Mouse (Mus musculus) embryo, embryonic 11 days (tissue): ENCODE data around the gene Plk4.
"Not testable (repeated sequence)": the region's sequence is repeated elsewhere in the genome, so short reads cannot be mapped to it uniquely, and the experiment has no call there.

ENCODE experiments used
- DNase-seq: peaks from one replicate; pipeline ENCODE4 v3.0.0-alpha.2; 2015

Plk4 gene

DNA sequence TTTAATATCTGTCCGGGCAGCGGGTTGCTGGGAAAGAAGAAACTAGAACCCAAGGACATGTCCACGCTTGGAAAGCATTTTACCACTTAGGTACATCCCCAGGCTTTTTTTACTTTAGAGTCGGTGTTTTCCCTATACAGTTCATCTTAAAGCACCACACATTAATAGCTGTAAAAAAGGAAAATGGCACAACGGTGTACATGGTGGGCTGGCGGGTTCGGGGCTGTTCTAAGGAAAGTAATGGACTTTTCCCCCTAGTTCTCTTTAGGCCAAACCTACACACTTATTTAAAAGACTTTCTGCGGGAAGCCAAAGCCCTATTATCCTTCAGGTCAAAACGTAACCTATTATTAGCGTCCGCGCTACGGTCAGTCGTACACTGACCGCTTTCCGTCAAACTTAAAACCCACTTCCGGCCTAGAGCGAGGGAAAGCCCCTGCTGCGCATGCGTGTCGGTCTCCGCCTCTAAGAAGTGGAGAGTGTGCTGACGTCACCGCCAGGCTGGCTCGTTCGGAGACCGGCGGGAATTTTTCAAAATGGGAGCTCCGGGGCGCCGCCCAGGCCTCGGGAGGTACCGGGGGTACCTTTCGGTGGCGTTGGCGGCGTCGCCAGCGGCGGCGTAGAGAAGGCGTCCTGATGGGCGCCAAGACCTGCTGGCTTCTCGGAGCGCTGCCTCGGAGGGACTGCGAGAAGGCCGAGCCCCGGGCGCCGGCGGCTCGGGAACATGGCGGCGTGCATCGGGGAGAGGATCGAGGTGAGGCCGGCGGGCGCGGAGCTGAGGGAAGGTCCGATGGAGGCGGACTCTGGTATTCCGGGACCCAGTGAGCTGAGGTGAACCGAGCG lies at the start of gene Plk4:
TSS of gene Plk4 (plus strand) at position 490 of the 843 bp plus-strand sequence.
- peak; percentile 99 for DNase-seq

DNA sequence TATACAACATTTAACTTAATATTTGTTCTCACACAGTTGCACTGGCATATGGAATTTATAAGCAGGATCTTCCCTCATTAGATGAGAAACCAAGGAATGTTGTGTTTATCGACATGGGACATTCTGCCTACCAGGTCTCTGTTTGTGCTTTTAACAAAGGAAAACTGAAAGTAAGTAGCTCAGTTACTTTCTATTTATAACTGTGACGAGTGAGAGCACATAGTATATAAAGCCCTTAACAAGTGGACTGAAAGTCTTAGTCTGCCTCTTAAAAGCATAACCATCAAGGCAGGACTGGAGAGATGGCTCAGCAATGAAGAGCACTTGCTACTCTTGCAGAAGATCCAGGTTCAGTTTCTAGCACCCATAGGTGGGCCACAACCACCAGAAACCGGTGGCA lies 39.1 kb upstream of the Plk4 start:
- no peak for DNase-seq

DNA sequence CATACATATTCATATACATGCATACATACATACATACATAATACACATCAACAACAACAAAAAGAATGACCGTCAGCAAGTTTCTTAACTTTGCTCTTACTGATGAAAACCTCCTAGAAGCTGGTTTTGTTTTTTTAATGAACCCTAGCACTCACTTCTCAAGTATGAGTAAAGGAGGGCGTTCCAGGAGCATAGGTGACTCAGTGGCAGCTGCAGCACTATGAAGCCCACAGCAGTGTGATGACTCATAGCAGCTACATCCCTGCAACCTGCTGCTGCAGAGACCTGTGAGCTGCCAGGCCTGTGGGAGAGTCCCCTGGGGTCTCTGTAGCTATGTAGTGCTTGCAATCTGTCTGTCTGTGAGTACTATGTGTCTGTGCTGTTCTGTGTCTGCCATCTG lies 38.5 kb upstream of the Plk4 start:
- no peak for DNase-seq

DNA sequence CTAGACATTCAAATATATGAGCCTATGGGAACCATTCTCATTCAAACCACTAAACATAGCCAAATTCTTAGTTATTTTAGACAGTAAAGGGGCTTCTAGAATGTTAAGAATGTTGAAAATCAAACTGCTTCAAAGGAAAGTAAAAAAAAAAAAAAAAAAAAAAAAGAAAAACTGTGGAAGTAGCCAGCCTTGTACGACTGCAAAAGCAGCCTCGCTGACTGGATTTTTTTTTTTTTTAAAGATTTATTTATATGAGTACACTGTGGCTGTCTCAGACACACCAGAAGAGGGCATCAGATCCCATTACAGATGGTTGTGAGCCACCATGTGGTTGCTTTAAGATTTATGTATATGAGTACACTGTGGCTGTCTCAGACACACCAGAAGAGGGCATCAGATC lies 6.0 kb upstream of the Plk4 start:
- no peak for DNase-seq

DNA sequence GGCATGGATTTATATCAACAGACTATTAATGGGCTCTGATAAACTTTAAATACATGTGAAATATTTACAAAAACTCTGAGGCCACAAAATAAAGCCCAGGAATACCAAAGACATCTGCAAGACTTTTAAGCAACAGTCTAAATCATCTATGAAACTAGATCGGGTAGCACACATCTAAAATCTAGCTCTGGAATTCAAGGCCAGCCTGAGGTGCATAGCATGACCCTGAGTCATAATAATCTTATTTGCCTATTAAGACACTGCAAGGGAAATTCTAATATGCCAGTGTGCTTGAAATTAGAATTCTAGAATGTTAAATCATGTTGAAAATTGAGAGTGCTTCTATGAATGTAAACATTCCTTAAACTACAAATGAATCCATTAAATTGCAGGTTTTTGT lies 1.8 kb upstream of the Plk4 start:
- no peak for DNase-seq

DNA sequence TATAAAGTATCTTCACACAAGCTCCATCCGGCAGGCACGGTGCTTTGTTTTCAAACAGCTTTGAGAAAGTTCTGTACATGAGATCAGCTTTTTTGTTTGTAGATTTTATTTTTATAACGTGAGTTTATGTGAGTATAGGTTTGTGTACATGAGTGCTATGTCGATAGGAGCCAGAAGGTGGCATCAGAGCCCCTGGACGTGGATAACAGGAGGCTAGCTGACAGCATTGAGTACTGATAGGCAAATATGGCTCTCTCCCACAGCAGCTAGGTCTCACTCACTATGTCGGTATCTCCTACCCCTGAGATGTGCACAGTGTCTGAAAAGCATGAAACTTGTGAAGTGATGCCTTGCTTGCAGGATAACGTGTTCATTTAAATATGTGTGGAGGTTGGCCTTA lies 1.3 kb upstream of the Plk4 start:
- peak; percentile 66 for DNase-seq

DNA sequence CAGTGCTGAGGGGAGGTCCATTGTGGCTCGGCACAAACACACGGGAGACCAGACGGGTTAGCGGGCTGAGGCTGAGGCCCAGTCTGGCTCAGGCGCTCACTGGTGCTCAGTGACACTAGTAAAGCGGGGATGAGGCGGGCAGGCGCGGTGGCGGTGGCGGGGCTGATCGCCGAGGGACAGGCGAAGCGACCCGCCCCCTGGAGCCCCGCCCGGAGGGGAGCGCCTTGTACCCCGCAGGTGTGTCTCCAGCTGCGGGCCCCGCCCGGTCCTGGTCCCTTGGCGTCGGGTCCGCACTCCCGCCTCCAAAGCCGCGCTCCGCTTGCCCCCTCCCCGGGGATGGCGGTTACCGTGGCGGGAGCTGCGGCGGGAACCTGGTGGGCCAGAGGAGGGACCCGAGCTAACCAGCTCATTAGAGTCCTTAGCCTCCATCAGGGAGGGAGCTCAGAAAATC lies 579 bp downstream of the Plk4 start:
- DNase-seq = peak; percentile 61

DNA sequence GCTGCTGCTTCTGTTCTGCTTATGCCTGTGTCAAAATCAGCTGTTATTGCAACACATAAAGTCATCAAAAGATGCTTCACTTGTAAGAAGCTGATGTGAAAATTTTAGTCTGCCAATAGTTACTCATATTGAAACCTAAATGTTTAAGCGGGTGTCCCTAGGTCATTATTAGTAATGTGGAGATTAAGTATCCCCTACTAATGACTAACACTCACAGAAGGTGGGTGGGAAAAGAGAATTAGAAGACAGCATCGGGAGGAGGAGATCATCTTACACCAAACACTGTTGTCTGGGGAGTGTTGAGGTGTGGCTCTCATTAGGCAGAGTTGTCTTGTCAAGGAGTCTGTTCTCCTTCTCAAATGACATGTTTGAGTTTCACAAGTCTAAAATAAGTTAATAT lies 7.1 kb downstream of the Plk4 start:
- no peak for DNase-seq

DNA sequence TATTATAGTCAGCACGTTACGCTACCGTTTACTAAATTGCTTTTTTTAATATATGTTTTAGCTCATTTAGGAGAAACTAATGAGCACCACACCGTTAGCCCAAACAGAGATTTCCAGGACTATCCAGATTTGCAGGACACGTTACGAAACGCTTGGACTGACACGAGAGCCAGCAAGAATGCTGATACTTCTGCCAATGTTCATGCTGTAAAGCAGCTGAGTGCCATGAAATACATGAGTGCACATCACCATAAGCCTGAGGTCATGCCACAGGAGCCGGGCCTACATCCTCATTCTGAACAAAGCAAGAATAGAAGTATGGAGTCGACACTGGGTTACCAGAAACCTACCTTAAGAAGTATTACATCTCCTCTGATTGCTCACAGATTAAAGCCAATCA lies 8.9 kb downstream of the Plk4 start:
- no peak for DNase-seq

DNA sequence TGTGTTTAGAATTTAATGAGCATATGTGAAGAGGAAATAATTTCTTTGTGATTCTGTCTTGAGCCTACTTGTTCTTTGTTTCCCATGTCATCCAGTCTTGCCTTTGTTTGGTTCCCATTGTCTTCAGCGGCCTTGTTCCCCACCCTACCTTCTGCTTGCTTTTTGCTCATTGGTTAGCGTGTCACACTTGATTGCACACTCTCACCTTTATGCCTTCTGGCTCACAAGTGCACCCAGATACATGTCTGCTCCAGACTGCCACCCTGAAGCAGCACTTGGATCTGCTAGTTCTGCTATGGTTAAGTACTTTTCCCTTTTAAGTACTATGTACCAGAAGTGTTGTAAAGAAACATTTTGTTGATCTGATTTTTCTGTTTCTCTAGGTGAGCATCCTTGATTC lies 10.1 kb downstream of the Plk4 start:
- DNase-seq = no peak

DNA sequence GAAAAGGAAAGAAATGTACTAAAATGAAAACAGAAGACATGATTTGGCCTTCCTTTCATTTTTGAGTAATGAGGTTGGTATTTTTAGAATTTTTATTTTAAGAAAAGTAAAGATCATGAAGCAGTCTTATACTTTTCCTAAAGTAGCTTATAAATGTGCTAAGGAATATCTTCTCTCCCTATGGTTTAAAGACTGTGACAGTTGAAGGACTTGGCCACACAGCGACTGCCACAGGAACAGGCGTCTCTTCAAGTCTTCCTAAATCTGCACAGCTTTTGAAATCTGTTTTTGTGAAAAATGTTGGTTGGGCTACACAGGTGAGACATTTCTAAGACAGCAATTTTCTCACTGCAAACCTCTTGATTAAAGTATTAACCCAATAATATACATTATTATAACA lies 13.5 kb downstream of the Plk4 start:
- no peak for DNase-seq

DNA sequence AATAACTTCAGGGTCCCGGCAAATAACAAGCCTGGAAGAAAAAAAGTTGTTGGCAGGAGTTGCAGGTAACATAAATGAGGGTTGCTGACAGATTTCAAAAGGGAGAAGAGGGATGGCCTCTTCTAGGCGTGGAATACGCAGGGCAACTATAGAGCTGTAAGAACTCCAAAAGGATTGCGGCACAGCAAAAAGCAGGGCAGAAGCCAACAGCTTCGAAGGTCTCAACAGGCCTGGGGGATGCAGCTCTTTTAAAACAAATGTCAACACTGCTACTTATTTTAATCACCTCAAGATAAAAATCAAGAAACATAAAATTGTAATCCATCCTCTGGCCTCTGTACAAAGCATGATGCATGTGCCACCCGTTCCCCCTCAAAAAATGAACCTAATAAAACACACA lies 45.7 kb downstream of the Plk4 start:
- DNase-seq = not testable (repeated sequence)

DNA sequence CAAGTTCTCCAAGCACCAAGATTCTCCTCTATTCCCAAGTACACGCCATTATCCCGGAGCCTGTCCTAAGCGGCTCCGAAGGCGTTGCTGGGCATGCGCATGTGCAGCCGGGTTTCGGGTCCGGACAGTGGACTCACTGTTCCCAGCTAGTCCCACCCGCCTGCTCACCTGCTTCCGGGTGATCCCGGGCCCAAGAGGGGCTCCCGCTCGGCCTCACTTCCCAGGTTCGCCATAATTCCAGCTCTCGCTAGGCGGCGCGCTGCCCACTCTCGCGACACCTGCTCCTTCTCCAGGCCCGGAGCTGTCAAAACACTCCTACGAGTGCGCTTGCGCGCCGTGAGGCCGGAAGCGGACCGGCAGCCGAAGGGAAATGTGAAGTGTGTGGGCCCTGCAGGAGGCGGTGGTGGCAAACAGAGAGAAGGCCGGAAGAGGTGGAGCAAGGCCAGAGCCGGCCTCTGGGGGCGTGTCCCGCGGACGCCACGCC lies 46.7 kb downstream of the Plk4 start, which contains the start of gene Mfsd8:
TSS of gene Mfsd8 (minus strand) at position 414 of the 484 bp plus-strand sequence.
- DNase-seq = peak; percentile 95

DNA sequence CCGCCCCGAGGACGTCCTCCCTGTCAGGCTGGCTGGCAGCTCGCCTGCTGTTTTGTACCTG lies 47.0 kb downstream of the Plk4 start, which contains the start of gene Abhd18:
TSS of gene Abhd18 (plus strand) at position 14 of the 61 bp plus-strand sequence.
- DNase-seq = not testable (repeated sequence)

DNA sequence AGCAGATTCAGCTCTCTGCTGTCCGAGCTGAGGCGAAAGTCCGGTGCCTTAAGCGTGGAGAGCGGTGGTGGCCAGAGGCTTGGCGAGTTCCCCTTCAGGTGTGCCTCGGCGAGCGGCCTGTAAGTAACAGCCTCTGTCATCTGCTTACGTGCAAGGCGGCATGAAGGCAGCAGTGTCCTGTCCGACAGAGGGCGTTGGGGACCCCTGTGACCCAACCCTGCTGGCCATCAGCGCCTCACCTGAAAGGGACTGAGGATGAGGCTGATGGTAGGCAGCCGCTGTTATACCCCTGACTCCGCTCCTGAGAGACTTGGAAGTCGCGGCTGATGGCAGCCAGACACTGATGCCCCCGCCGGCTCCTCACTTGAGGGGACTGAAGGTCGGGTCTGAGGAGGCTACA lies 47.2 kb downstream of the Plk4 start:
- peak; percentile 63 for DNase-seq

DNA sequence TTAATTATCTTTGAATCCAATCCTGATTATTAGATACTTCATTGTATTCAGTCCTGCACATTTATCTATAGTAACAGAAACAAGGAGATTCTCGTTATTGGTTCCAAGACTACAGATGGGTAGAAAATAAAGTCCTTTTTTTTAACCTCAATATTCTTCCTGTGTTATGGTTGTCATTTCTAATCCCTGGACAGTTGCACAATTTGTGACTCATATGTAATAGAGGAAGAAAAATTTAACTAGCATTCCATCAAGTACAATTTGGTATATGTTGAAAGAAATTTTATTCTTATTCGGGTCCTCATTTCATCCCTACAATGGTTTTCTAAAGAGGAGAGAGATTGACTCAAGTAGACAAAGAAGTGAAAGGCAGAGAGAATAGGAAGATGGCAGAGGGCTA lies 48.1 kb downstream of the Plk4 start:
- not testable (repeated sequence) for DNase-seq

DNA sequence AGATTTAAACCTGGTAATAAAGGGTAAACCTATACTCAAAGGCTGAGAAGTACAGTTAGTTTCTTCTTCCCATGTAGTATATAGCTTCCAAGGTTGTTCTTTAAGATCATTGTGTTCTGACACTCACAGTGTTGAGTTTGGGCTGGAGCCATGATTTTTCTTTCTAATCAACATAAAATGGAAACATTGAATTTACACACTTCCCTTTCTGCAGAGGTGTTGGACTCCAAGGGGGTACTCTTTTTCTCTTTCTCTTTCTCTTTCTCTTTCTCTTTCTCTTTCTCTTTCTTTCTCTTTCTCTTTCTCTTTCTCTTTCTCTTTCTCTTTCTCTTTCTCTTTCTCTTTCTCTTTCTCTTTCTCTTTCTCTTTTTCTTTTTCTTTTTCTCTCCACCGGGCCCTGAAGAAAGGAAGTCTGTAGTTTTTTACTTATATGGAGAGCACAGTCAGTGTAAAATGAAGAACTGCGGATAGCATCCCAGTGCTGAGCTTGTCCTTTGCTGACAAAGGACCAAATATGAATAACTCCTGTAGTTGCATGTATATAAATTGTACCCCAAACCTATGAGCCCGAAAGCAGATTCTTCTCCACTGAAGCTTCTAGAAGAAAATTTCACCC lies 53.4 kb downstream of the Plk4 start:
- not testable (repeated sequence) for DNase-seq
